Mouse (Mus musculus): ENCODE data around the gene Aox3.

Aox3 gene

DNA sequence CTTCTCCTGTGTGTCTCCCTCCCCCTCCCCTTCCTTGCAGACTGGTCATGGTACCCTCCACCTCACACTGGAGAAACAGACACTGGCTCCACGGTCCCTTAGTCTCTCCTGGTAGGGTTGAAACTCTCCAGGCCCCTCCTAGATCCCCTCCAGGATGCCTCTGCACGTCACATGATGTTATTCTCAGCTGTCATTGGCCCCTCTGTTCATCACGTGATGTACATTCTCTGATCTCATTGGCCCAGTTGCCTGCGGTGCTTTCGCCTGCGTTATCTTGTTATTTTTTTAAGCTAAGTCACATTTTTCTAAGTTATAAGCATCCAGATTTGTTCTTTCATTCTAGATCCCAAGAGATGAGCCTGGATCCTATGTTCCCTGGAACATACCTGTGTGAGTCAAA lies 7.2 kb upstream of the Aox3 start:
- no peak for DNase-seq (ENCODE audit: low read depth, low spot score)

DNA sequence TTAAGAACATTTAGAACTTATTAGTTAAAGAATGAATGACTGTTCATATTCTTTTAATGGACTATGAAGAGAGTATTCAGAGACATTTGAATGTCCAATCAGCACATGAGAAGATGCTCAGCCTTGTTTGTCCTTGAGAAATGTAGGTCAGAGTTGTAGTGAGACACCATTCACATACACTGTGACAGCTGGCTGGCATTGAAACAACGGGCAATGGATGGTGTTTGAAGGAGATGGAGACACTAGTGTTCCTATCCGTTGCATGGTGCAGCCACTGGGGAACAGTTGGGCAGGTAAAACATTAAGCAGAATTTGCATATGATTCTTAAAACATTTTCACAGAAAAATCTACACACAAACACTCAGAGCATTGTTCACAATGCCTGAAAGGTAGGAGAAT lies 5.9 kb upstream of the Aox3 start:
- no peak for DNase-seq (ENCODE audit: low read depth, low spot score)

GRCm38 (mm10) chr1:58110241-58110640 lies 2.7 kb upstream of the Aox3 start:
- no peak for DNase-seq (ENCODE audit: low read depth, low spot score)

DNA sequence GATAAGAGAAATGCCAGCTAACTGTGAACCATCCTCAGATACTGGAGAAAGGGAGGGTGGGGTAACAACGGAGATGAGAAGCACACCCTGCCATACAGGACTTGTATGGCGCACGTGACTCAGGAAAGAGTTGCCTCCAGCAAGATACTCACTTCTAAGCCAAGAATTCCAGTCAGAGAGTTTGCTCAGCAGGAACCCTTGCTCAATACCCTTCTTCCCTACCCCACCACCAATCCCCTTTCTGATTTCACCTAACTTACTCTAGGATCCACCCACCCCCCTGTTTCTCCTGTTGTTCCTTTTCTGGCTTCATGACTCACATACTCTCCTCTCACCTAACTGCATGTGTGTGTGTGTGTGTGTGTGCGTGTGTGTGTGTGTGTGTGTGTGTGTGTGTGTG lies 1.6 kb upstream of the Aox3 start:
- DNase-seq (ENCODE audit: low read depth, low spot score), result no peak

DNA sequence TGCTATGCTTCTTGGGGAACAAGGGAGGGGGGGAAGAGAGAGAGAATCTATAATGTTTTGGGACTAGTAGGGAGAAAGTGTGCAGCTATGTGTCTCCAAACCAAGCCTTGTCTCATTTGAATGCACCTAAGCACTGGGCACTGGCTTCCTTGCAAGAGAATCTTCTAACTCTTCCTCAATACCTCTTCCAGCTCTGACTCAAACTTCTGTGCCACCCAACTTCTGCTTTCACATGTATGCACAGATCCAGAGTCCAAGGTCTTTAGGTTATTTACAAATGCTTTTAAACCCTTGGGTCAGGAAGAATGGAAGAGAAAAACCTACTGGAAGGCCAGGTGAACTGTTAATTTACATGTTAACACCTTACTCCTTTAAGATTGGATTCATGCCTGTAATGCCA lies 511 bp downstream of the Aox3 start:
- DNase-seq (ENCODE audit: low read depth, low spot score), result no peak

GRCm38 (mm10) chr1:58114021-58114560 lies 1.2 kb downstream of the Aox3 start:
- DNase-seq (ENCODE audit: low read depth, low spot score), result no peak

- DNase-seq (ENCODE audit: low read depth, low spot score), result no peak
Measured at GRCm38 (mm10) chr1:58114666-58115375, 1.9 kb downstream of the Aox3 start.

GRCm38 (mm10) chr1:58118231-58118630 lies 5.3 kb downstream of the Aox3 start:
- DNase-seq (ENCODE audit: low read depth, low spot score), result no peak

DNA sequence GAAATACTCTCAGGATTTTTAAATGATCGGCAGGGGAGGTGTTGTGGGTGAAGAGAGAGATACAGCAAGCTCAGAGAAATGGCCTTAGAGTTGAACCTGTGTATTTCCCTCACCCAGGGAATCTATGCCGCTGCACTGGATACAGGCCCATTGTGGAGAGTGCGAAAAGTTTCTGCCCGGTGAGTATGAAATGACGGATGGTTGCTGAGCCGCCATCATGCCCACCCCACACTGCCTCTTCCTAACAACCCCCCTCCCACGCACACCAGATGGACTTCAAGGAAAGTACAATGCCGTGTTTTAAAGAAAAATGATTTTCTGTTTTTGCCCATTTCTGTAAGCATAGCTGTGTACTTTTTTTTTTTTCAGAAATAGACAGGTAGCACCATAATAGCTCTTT lies 12.0 kb downstream of the Aox3 start:
- no peak for DNase-seq (ENCODE audit: low read depth, low spot score)

DNA sequence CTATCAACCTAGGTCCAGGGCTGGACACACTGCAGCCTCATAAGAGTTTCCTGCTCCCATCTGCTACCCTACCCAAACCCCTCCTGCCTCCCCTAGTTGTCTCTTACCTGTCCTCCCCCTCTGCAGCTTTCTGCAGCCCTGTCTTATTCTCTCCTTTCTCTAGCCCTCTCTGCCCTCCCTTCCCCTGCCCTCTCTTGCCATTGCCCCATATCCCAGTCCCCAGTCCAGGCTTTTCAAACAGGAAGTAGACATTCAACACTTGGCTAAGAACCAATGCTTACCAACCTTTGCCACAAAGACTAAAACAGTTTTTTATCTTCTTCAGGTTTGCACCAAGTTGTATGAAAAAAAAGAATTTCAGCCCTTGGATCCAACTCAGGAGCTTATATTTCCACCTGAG lies 25.0 kb downstream of the Aox3 start:
- no peak for DNase-seq (ENCODE audit: low read depth, low spot score)

GRCm38 (mm10) chr1:58138986-58139385 lies 26.1 kb downstream of the Aox3 start:
- DNase-seq (ENCODE audit: low read depth, low spot score), result no peak

- DNase-seq (ENCODE audit: low read depth, low spot score), result no peak
Measured at GRCm38 (mm10) chr1:58140607-58141006, 27.7 kb downstream of the Aox3 start.

DNA sequence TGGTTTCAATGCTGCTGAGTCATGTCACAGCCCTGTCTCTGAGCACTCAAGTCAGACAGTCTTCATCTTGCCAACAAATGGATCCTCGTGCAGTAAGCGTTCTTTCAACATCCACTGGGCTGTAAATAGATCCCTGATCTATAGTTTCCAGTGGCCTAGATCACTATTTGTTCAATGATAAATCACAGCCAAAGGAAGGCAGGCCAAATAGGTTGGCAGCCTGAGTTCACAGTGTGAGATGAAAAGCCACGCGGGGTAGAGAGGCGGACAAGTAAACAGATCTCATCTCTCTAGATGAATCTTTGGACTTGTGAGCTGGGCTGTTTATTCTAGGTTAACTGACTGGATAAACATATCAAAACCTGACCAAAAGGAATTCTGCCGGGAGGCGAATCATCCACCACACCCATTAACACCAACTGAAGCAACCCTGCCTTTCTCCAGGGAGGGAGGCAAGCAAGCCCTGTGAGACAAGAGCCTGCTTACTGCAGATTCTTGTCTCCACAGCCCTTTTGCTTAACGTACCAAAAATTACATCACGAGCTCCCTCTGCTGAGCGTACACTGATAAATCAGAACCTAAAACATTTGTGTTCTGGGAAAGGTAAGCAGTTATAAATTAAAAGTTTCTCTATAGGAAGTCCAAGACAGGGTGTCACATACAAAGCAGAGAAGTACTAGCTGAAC lies 31.6 kb downstream of the Aox3 start:
- DNase-seq (ENCODE audit: low read depth, low spot score), result no peak

- no peak for DNase-seq (ENCODE audit: low read depth, low spot score)
Measured at GRCm38 (mm10) chr1:58146026-58146425, 33.1 kb downstream of the Aox3 start.

DNA sequence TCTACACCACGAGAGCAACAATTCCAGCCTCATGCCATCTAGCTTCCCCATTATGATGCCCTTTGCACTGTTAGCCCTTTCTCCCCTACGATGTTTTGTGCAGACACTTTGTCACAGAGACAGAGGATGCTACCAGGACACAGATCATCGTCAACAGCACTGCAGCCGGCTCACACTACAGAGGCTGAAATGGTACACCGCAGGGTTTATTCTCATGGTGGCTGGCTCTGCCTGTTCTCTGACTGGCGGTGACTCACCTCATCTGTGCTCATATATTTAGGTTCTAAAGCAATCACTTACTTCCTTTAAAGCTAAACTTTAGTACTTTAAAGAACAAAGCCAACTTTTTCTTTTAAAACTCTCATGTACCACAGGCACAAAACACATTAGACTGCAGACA lies 34.8 kb downstream of the Aox3 start:
- DNase-seq (ENCODE audit: low read depth, low spot score), result no peak

- DNase-seq (ENCODE audit: low read depth, low spot score), result no peak
Measured at GRCm38 (mm10) chr1:58152247-58152646, 39.3 kb downstream of the Aox3 start.

DNA sequence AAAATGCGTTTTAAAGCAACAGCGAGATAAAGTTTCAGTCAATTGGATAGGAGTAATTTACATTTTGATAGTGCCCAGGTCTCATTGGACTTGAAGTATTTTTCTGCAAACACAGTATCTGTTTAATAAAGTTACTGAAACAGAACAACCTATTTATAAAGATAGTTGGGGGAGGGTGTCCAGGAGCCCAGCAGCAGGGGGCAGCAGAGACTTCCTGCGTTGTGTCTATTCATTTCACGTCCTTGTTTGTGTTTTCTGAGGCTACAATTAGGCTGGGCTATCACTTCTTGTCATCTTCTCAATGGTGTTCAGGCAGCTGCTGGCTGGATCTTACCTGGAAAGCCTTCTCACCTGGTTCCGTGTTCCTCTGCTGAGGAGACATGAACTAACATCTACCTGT lies 43.8 kb downstream of the Aox3 start:
- no peak for DNase-seq (ENCODE audit: low read depth, low spot score)

DNA sequence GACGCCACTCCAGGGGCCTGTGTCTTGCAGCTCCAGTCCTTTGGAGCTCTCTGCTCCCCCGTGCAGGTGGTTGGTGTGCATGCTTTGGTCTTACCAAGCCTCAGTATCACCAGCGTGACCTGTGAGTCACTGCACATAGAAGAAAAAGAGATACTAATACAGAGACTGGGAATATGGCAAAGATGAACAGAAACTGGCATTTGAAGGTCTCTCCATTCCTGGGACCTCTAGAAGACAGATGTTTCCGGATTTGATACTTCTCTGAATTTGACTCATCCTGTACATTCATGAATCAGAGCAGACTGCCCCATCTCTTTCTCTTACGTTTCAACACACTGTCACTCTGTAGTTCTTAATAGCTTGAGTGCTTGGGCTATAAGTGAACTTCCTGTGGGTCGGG lies 57.0 kb downstream of the Aox3 start:
- no peak for DNase-seq (ENCODE audit: low read depth, low spot score)

DNA sequence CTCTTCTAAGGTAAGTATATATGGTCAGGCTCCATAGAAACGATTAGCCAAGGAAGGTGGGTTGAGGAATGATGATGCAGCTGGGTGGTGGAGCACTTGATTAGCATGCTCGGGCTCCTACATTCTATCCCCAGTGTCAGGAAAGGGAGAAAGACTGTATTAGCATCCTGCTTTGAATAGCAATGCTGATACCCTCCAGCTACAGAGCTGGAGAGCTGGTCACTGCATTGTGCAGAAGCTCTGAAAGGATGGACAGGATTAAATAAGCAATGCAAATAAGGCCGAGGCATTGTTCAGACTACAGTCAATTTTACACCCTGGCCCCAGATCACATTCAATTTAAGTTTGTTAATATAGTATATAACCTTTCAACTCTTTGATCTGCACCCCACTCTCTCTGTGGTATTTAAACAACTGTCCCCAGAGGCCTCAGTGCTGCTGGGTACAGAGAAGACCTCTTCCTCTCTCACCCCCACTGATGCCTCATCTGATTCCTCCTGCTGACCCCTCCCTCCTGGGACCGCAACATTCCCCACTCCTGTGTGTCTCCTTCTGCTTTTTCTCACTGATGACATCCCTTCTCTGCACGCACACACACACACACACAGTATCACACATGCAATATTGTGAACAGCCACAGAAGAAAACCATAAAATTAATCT lies 75.7 kb downstream of the Aox3 start:
- no peak for DNase-seq (ENCODE audit: low read depth, low spot score)

GRCm38 (mm10) chr1:58194317-58194716 lies 81.4 kb downstream of the Aox3 start:
- DNase-seq (ENCODE audit: low read depth, low spot score), result no peak

DNA sequence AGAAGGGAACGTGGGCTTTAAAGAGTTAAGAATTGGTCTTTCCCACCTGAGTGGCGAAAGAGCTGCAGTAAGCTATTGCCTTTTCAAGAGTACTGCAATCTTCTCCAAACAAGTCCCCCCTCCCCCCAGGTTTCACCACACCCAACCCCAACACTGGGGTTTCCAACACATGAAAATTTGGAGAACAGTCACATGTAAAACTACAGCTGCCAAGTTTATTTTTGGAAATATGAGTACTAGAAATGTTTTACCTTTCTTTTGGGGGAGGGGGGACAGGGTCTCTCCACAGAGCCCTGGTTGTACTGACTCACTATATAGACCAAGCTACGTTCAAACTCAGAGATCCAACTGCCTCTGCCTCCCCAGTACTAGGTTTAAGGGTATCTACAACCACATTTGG lies 82.1 kb downstream of the Aox3 start:
- DNase-seq (ENCODE audit: low read depth, low spot score), result no peak

DNA sequence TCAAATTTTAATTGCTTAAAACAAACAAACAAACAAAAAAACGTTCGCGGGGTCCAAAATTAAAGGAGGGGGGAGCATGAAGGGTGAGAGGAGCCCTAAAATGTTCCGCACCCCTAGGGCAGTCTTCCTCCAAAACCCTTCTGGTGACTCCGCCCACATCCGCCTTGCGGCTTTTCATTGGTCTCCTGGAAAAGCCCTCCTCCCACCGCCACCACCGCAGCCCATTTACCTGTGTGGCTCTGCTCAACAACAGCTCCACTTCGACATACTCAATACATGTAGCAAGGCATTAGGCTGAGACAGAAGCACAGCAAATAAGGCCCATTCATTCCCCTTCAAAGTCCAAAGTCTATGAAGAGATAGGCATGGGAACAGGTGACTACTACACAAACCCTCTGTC lies 82.6 kb downstream of the Aox3 start:
- DNase-seq (ENCODE audit: low read depth, low spot score), result no peak

DNA sequence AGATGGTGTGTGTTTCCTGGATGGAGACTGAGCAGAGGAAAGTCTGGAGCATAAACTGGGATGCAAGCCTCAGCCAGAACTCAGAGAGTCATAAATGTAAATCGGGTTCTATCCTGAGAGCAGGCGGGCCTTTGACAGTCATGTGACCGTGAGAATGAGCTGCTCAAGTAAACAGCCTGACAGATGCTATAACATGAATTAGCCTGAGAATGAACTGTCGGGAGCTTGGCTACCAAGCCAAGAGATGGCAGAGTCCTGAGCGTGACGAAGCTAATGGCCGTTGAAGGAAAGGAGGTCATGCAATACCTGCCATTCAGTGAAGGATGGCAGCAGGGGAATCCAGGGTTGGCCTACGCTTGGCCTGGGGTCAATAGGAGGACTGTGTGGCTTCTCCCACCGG lies 84.1 kb downstream of the Aox3 start:
- DNase-seq (ENCODE audit: low read depth, low spot score), result no peak

Measured in retina, adult 2 months (tissue).